Mouse (Mus musculus) adrenal gland, postnatal 36 days (tissue): ENCODE measurements around the gene Wfdc3. TPM values are rescaled to one million over a fixed set of nuclear protein-coding genes. Genes with fewer than 3 reads are reported as not detected.

Experiments
- DNase-seq, 2 experiments: peaks; one replicate each; pipeline ENCODE4 v3.0.0; 2021; ENCODE audit warnings: mixed read lengths in 1 of 2
- long read RNA-seq, 2 experiments: library from polyadenylated mRNA; stranded (forward); transcript quantifications; one replicate each; pipeline ENCODE4 v2.0.0; 2021; ENCODE audit warnings: borderline sequencing depth in 2 of 2
- total RNA-seq, 2 experiments: library from RNA; stranded (reverse); gene quantifications; 2 replicates each; pipeline ENCODE4 v1.2.3; 2021

Gene Wfdc3
- under 1 TPM; 0.26 to 0.36 TPM for total RNA-seq
- long read RNA-seq, experiment 1, partial matches to known transcripts, result 0 of 1 reads
- long read RNA-seq, experiment 1, other reads (novel, unspliced or antisense), result 1 of 1 reads
- long read RNA-seq, experiment 2, result 0 reads

DNA sequence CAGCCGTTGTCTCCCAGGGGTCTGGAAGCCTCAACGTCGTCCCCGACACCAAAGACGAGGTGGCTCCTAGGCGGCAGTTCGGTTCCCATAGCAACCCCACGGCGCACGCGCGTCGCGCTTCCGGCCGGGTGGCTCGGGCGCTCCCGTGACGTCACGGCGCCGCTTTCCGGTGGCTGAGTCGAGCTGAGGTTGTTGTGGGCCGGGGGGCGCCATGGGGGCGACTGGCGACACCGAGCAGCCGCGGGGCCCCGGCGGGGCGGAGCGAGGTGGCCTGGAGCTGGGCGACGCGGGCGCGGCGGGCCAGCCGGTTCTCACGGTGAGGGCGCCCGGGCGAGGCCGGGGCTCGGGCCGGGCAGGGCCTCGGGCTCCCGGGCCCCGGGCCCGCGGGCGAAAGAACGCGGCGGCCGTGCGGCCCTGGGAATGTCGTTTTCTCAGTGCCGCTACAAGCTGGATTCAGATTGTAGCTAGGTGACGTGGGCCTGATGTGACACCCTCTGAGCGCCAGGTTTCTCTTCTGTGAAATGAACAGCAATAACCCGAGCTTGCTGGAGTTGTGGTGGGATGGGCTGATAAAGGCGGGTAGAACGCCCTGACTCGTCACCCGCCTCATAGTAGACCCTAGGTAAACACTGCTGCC is at the start of gene Wfdc3, which contains the start of gene Dnttip1:
TSS of gene Wfdc3 (minus strand) at position 89 of the 637 bp plus-strand sequence.
TSS of gene Dnttip1 (plus strand) at position 141 of the 637 bp plus-strand sequence.
- peak; percentile 94 to 97 for DNase-seq

- DNase-seq, result peak; percentile 92 to 94
These were observed 48.6 kb upstream of the Wfdc3 start for GRCm38 (mm10) chr2:164794293-164794692.

DNA sequence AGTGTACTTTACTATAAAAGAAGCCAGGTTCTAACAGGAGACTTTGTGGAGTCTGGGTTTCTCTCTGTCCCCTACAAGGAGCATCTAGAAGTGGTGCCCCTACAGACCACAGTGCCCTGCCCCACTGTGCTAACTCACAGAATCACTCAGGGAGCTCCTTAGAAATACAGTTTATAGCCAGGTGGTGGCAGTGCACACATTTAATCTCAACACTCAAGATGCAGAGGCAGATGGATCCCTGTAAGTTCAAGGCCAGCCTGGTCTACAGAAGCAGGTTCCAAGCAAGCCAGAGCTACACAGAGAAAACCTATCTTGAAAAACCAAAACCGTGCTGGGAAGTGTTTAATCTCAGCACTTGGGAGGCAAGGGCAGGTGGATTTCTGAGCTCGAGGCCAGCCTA is 48.0 kb upstream of the Wfdc3 start:
- DNase-seq, result no peak

- peak; percentile 65 to 77 for DNase-seq
These were observed 47.5 kb upstream of the Wfdc3 start for GRCm38 (mm10) chr2:164793236-164793635.

DNA sequence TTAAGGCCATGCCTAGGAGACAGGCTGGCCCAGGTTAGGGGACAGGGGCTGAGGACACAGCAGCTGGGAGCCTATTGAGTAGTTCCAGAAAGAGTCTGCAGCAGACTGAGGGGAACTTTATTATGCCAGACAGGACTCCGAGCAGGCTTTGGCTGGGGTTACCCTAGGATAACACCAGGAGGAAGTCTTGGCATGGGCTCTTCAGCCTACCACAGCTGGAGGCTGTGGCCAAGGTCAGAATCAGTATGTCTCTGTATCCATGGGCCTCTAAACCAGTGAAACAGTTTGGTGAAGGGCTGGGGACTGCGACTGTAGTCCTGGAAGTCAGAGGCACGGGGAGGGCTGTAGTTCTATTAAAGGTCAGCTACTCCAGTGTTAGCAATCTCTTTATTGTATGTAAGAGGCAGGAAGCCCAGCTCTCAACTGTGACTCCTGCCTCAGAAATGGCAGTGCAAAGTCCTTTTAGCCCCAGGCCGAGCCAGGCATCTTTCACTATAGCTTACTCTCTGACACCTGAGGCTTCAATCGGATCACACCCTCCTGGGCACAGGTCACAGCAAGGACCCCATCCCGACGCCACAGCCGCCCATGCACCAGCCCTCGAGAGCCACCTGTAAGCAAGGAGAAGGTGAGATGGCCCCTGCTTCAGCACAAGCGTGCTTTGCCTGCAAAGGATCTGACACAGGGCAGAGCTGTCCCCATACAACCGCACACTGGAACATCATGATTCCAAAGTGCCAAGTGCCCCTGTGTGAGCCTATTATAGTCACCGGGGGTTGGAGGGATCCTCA is 46.9 kb upstream of the Wfdc3 start:
- DNase-seq, result peak; percentile 53 to 56

DNA sequence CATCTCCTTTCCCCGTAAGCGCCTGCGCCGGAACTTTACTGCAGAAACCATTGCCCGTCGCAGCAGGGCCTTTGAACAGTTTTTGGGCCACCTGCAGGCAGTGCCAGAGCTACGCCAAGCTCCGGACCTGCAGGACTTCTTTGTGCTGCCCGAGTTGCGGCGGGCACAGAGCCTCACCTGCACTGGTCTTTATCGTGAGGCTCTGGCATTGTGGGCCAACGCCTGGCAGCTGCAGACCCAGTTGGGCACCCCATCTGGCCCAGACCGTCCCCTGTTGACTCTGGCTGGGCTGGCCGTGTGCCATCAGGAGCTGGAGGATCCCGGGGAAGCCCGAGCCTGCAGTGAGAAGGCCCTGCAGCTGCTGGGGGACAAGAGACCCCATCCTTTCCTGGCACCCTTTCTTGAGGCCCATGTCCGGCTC is 46.1 kb upstream of the Wfdc3 start:
- DNase-seq, result peak in 1 of 2 experiments; percentile 41

DNA sequence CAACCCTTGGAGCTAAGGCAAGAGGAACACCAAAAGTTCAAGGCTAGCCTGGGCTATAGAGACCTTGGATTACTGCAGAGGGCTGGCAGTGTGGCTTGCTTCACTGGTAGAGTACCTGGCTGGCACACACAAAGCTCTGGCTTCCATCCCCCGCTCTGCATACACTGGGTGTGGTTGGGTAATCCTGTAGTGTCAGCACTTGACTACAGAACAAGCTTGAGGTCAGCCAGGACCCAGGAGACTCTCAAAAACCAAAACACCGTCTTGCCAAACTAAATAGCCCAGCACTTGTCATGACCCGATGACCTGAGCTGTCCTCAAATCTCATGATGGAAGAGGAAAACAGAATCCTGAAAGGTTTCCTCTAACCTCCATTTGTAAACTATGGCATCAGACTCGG is 44.7 kb upstream of the Wfdc3 start:
- peak in 1 of 2 experiments; percentile 55 for DNase-seq

GRCm38 (mm10) chr2:164788411-164788810 is 42.7 kb upstream of the Wfdc3 start:
- DNase-seq, result no peak

GRCm38 (mm10) chr2:164787779-164788178 is 42.0 kb upstream of the Wfdc3 start:
- peak in 1 of 2 experiments; percentile 19 for DNase-seq

GRCm38 (mm10) chr2:164787032-164787431 is 41.3 kb upstream of the Wfdc3 start:
- DNase-seq, result no peak

DNA sequence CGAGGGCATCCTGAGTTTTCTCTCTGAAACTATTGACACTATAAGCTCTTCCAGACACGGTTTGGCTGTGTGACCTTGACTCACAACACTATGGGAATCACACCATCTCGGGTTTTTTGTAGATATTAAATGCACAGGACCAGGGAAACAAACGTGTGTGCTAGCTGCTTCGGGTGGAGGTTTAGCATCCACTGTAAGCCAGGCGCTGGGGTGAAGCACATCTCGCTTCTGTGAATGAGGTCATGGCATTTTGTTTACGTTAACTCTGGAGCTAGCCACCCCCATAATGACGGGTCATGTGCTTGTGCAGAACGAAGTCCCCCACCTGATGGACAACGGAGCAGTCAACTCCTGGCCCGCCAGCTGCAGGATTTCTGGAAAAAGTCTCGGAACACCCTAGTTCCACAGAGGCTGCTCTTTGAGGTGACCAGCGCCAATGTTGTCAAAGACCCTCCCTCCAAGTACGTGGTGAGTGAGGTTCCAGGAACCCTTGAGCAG is 40.7 kb upstream of the Wfdc3 start:
- peak in 1 of 2 experiments; percentile 18 for DNase-seq

DNA sequence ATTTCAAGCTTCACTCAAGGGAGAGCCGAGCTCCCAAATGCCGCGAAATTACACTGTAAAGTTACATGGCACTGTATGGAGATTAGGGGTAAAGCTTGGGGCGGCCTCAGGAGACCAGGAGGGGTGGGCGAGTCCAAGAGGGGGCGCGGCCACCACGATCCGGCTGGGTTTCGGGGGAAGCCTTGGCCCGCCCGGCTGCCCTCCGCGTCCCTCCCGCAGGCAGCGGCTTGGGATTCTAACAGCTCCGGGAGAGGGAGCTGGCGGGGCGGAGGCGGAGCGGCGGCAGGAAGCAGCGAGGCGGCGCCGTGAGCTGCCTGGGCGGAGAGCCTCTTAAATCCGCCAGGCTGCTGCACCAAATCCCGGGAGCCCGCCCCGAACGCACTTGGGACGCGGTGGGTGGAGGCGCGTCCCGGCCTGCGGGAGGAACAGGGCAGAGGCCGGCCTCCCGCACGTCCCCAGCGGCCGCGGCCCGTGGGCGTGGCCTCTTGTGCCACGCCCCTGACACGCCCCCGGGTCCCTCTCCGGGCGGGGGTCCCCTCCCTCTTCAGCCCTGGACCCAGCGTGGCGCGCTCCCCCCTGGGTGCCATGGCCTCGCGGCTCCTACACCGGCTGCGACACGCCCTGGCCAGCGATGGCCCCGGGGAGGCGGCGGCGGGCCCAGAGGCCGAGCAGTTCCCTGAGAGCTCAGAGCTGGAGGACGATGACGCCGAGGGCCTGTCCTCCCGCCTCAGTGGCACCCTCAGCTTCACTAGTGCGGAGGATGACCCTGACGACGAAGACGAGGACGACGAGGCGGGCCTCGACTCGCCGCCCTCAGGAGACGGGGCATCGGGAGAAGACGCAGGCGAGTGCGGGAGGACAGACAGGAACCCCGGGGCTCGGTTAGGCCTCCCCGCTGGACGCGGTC is 40.0 kb upstream of the Wfdc3 start, which contains the start of gene Snx21:
TSS of gene Snx21 (plus strand) at position 343 of the 907 bp plus-strand sequence.
- DNase-seq, result peak; percentile 96 to 97

GRCm38 (mm10) chr2:164784869-164785420 is 39.2 kb upstream of the Wfdc3 start:
- peak in 1 of 2 experiments; percentile 28 for DNase-seq

DNA sequence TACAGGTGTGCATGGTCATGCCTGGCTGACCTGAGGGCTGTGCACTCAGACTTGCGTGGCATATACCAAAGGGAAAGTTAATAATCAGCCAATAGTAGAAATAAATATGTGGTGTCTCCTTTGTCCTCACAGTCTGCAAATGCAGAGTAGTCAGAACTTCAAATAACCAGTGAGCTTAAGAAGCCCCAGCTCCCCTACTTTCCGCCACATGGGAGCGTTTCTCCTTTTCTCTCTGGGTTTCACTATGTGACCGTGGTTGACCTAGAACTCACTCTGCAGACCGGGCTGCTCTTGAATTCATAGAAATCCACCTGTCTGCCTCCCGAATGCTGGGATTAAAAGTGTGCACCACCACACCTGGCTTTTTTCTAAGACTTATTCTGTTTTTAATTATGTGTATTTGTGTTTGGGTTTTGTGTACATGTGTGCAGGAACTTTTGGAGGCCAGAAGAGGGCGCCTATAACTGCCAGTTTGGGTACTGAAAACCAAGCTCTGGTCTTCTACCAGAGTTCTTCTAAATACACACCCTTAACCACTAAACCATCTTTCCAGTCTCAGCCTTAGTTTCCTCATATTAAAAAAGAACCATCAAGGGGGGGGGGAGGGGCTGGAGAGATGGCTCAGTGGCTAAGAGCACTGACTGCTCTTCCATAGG is 38.3 kb upstream of the Wfdc3 start:
- DNase-seq, result peak in 1 of 2 experiments; percentile 22

DNA sequence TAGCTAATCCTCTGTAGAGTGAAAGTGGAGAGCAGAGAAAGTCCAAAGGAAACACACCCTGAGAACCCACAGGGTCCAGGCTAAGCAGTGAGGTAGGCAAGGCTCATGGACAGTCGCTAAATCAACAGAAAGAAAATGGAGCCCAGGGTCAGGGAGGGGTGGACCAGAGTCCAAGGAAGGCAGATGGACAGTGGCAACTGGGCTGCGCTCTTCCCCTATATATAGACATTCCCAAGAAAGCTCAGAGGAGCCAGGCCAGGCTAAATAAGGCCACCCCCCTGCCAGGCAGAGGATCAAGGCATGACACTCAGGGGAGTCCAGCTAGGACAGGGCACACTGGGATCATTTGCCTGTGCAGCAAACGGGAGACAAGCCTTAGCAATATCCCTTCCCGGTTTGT is 36.1 kb upstream of the Wfdc3 start:
- no peak for DNase-seq

- DNase-seq, result no peak
These were observed 33.9 kb upstream of the Wfdc3 start, which contains the start of gene Tnnc2 for GRCm38 (mm10) chr2:164779481-164780086. Tnnc2 (minus strand) TSS chr2:164779967.

DNA sequence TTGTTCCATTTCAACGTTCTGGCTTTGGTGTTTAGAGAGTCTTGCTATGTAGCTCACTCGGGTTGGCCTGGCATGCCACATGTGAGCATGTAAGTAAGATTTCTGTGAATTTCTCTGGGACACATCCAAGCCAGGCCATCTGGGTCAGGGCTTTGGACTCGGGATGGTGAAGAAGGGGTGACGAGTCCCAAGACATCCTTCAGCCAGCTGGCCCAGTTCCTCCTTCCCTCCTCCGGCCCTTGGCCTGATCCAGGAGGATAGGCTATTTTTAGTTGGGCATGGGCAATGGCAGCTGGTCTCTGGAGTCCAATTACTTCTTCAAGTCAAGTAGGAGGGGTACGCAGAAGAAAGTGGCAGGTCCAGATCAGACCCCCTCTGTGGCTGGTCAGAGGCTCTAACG is 33.1 kb upstream of the Wfdc3 start:
- no peak for DNase-seq

DNA sequence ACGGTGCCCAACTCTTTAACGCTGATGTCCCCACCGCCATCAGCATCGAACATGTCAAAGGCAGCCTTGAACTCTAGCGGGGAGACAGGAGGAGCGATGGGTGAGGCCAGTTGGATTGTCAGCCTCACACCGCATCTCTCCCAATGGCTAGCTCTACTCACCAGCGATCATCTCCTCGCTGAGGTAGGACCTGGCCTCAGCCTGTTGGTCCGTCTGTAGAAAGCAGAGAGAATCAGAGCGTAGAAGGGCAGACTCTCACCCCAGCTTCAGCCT is 32.2 kb upstream of the Wfdc3 start:
- DNase-seq, result no peak

GRCm38 (mm10) chr2:164777246-164778014 is 31.7 kb upstream of the Wfdc3 start:
- DNase-seq, result no peak

- no peak for DNase-seq
These were observed 31.1 kb upstream of the Wfdc3 start for GRCm38 (mm10) chr2:164776801-164777200.
